Mouse (Mus musculus) myocyte (in vitro differentiated cells): ENCODE data around the gene Ube2l3. TPM values are rescaled to one million over a fixed set of nuclear protein-coding genes. Genes with fewer than 3 reads are reported as not detected.
"Not testable (repeated sequence)": the region's sequence is repeated elsewhere in the genome, so short reads cannot be mapped to it uniquely, and the experiment has no call there.

ENCODE experiments used
- H3K27me3 ChIP-seq: one replicate; pipeline ENCODE4 v1.6.1; 2011; ENCODE audit not compliant: control insufficient read depth, insufficient read depth, insufficient read length
- H3K36me3 ChIP-seq: one replicate; pipeline ENCODE4 v1.6.1; 2011; ENCODE audit not compliant: control insufficient read depth, insufficient read depth
- H3K4me2 ChIP-seq: one replicate; pipeline ENCODE4 v1.6.1; 2011; ENCODE audit warnings: low read depth, control low read depth
- H3K4me3 ChIP-seq: one replicate; pipeline ENCODE4 v1.5.1; 2011; ENCODE audit warnings: mild to moderate bottlenecking, control low read depth, moderate library complexity
- H3K79me2 ChIP-seq: one replicate; pipeline ENCODE4 v1.6.1; 2011; ENCODE audit not compliant: control insufficient read depth, insufficient read depth
- H3ac ChIP-seq: one replicate; pipeline ENCODE4 v1.6.1; 2011; ENCODE audit not compliant: control insufficient read depth, insufficient read length
- CEBPB ChIP-seq: IDR thresholded peaks from 2 replicates; pipeline ENCODE4 v1.6.1; 2011; ENCODE audit warnings: mild to moderate bottlenecking, moderate library complexity; ENCODE audit not compliant: poor library complexity, insufficient read depth, severe bottlenecking
- E2F4 ChIP-seq: IDR thresholded peaks from one replicate; pipeline ENCODE4 v1.6.1; 2011; ENCODE audit warnings: mild to moderate bottlenecking, control low read depth, moderate library complexity; ENCODE audit not compliant: insufficient read depth
- MAX ChIP-seq: IDR thresholded peaks from one replicate; pipeline ENCODE4 v1.6.1; 2011; ENCODE audit warnings: low read depth, mild to moderate bottlenecking, control low read depth
- MYOD1 ChIP-seq, 3 experiments: IDR thresholded peaks; one replicate each; pipeline ENCODE4 v1.6.1; 2011; ENCODE audit warnings: control low read depth in 2 of 3, low read depth in 2 of 3, mild to moderate bottlenecking in 2 of 3, moderate library complexity in 1 of 3; ENCODE audit not compliant: insufficient read length in 2 of 3, control insufficient read depth in 1 of 3
- MYOG ChIP-seq, 3 experiments: IDR thresholded peaks; one replicate each; pipeline ENCODE4 v1.6.1; 2011; ENCODE audit warnings: control low read depth in 2 of 3, low read depth in 2 of 3, mild to moderate bottlenecking in 2 of 3; ENCODE audit not compliant: insufficient read length in 2 of 3, control insufficient read depth in 1 of 3, insufficient read depth in 1 of 3
- POLR2A ChIP-seq: IDR thresholded peaks from one replicate; pipeline ENCODE4 v1.6.1; 2011; ENCODE audit warnings: low read depth, mild to moderate bottlenecking, control low read depth, moderate library complexity; ENCODE audit not compliant: insufficient read length
- POLR2AphosphoS2 ChIP-seq: IDR thresholded peaks from one replicate; pipeline ENCODE4 v1.6.1; 2011; ENCODE audit warnings: low read depth, control low read depth; ENCODE audit not compliant: insufficient read length
- REST ChIP-seq: IDR thresholded peaks from one replicate; pipeline ENCODE4 v1.6.1; 2011; ENCODE audit warnings: mild to moderate bottlenecking, control low read depth, moderate library complexity; ENCODE audit not compliant: insufficient read depth, insufficient read length
- SRF ChIP-seq: IDR thresholded peaks from one replicate; pipeline ENCODE4 v1.6.1; 2011; ENCODE audit warnings: low read depth; ENCODE audit not compliant: control insufficient read depth, insufficient read length
- TCF12 ChIP-seq: IDR thresholded peaks from one replicate; pipeline ENCODE4 v1.6.1; 2011; ENCODE audit warnings: mild to moderate bottlenecking, control low read depth; ENCODE audit not compliant: poor library complexity, insufficient read depth, severe bottlenecking
- TCF3 ChIP-seq: IDR thresholded peaks from one replicate; pipeline ENCODE4 v1.6.1; 2011; ENCODE audit warnings: low read depth, control low read depth; ENCODE audit not compliant: insufficient read length
- USF1 ChIP-seq: IDR thresholded peaks from one replicate; pipeline ENCODE4 v1.6.1; 2011; ENCODE audit warnings: low read depth, mild to moderate bottlenecking, control low read depth, moderate library complexity
- polyA plus RNA-seq: library from polyadenylated mRNA; unstranded; fragments of >200 nt; fragmentation: generic; extraction: Trizol; gene quantifications from one replicate; pipeline ENCODE4 v1.2.1, GENCODE M21; 2012; ENCODE audit warnings: missing spikeins

Ube2l3 gene
- polyA plus RNA-seq, 1 experiment: 124 TPM

- Histone ChIP-seq H3K4me3 (peak overlapping the region; percentile 47), H3K4me2 (peak overlapping the region; percentile 96), H3ac (peak overlapping the region; percentile 26), H3K27me3 (no peaks in the 10 kb centered on the region), H3K79me2 (peaks cover 14% of the 10 kb centered on the region), H3K36me3 (no peaks in the 10 kb centered on the region)
- no peak for TF ChIP-seq USF1
- no peak for TF ChIP-seq POLR2A
- TF ChIP-seq POLR2AphosphoS2: no peak
- no peak for TF ChIP-seq MYOG (IDR thresholded peaks at IDR 0.05; ENCODE audit: control insufficient read depth in 1 of 3, insufficient read depth in 1 of 3, insufficient read length in 2 of 3, low read depth in 2 of 3)
Measured at GRCm38 (mm10) chr16:17233702-17234498, 31.5 kb upstream of the Ube2l3 start.

DNA sequence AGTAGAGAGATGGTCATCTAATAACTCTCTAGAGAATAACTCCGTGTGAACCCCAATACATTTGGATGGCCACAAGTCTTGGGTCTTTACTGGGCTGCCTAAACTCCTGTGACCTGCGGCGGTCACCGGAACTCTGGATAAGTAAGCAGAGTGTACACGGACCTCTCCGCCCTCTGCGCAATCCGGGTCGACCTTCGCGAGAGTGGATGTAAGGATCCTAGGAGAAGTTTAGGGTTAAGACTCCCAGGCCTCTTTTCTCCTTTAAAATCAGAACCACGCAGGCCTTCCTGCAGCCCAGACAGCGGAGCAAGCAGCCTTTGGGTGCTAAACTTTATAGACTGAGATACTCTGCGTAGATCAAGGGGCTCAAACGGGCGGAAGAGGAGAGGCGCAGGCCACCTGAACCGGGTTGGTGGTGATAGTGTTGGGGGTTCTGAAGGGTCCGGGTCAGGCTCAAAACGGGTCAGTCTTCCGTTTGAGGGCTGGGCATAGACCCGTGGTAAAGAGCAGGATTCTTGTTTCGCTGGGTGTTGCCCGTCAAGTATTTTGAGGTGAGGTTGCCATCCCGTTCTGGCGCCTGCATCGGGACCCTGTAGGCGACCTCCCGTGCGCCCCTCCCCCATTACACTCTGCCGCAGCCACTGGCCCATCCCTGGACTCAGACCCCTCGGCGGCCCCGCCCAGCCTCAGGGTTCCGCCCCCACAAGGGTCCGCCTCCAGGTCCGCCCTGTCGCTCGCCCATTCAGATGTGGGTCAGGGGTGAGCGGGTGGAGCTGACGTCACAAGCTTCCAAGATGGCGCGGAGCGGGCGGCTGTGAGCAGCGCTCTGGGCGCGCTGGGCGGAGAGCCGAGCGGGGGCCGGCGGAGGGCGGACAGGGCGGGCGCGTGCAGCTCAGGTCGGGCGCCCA lies 30.6 kb upstream of the Ube2l3 start, which contains the start of gene Hic2:
TSS of gene Hic2 (plus strand) at position 779 of the 908 bp plus-strand sequence.
- TF ChIP-seq REST: no peak
- TF ChIP-seq CEBPB: no peak
- TF ChIP-seq POLR2A: peak; percentile 86
- TF ChIP-seq MYOD1 (IDR thresholded peaks at IDR 0.05; ENCODE audit: control insufficient read depth in 1 of 3, insufficient read length in 2 of 3, low read depth in 2 of 3): no peak
- peak in 1 of 3 experiments; percentile 10 for TF ChIP-seq MYOG (IDR thresholded peaks at IDR 0.05; ENCODE audit: control insufficient read depth in 1 of 3, insufficient read depth in 1 of 3, insufficient read length in 2 of 3, low read depth in 2 of 3)
- TF ChIP-seq MAX: no peak
- no peak for TF ChIP-seq TCF12
- no peak for TF ChIP-seq SRF
- TF ChIP-seq USF1: no peak
- TF ChIP-seq TCF3: no peak
- no peak for TF ChIP-seq E2F4
- TF ChIP-seq POLR2AphosphoS2: peak; percentile 40
- Histone ChIP-seq H3K36me3 (no peaks in the 10 kb centered on the region), H3ac (peak within 1 kb of the TSS; percentile 26), H3K4me3 (peak within 1 kb of the TSS; percentile 47), H3K4me2 (peak within 1 kb of the TSS; percentile 96), H3K79me2 (peaks cover 11% of the 10 kb centered on the region), H3K27me3 (no peaks in the 10 kb centered on the region)

DNA sequence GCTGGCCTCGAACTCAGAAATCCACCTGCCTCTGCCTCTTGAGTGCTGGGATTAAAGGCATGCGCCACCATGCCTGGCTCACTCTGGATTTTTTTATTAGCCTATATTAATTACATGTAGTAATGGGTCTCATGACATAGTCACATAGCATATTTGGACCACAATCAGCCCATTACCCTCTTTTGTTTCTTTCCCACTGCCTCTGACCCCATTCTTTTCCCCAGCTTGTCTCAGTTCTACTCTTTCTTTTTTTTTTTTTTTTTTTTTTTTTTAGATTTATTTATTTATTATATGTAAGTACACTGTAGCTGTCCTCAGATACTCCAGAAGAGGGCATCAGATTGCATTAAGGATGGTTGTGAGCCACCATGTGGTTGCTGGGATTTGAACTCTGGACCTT lies 29.1 kb upstream of the Ube2l3 start:
- H3K4me2 ChIP-seq, H3ac ChIP-seq, H3K4me3 ChIP-seq, H3K79me2 ChIP-seq, H3K36me3 ChIP-seq, H3K27me3 ChIP-seq: not testable (repeated sequence)

GRCm38 (mm10) chr16:17226496-17226895 lies 24.0 kb upstream of the Ube2l3 start:
- H3K27me3 ChIP-seq: peaks cover 7% of the 10 kb centered on the region
- H3K79me2 ChIP-seq: no peaks in the 10 kb centered on the region
- H3K4me2 ChIP-seq: no peak overlapping the region
- H3K36me3 ChIP-seq: no peaks in the 10 kb centered on the region
- H3K4me3 ChIP-seq: no peak overlapping the region
- TF ChIP-seq POLR2AphosphoS2: no peak
- no peak for TF ChIP-seq USF1
- TF ChIP-seq E2F4: no peak
- TF ChIP-seq SRF: no peak
- no peak for TF ChIP-seq POLR2A
- TF ChIP-seq TCF3: no peak
- no peak for TF ChIP-seq REST
- no peak for TF ChIP-seq MAX
- H3ac ChIP-seq: no peak overlapping the region

GRCm38 (mm10) chr16:17225584-17225983 lies 23.1 kb upstream of the Ube2l3 start:
- TF ChIP-seq USF1 (no peak), MYOD1 (IDR thresholded peaks at IDR 0.05; ENCODE audit: control insufficient read depth in 1 of 3, insufficient read length in 2 of 3, low read depth in 2 of 3) (no peak), MAX (no peak), E2F4 (no peak), TCF3 (no peak), MYOG (IDR thresholded peaks at IDR 0.05; ENCODE audit: control insufficient read depth in 1 of 3, insufficient read depth in 1 of 3, insufficient read length in 2 of 3, low read depth in 2 of 3) (no peak), CEBPB (no peak), POLR2AphosphoS2 (no peak), POLR2A (no peak), TCF12 (no peak), SRF (no peak), REST (no peak)
- Histone ChIP-seq H3K4me2 (no peak overlapping the region), H3ac (no peak overlapping the region), H3K27me3 (peaks cover 7% of the 10 kb centered on the region), H3K36me3 (no peaks in the 10 kb centered on the region), H3K4me3 (no peak overlapping the region), H3K79me2 (no peaks in the 10 kb centered on the region)
